Mouse (Mus musculus) embryonic facial prominence, embryonic 15.5 days (tissue): ENCODE data around the gene H6pd. TPM values are rescaled to one million over a fixed set of nuclear protein-coding genes. Genes with fewer than 3 reads are reported as not detected.

Source experiments
- ATAC-seq: fragments of 200-750 bp; cut with Nextera tagmentation; 2 replicates; pipeline ENCODE4 v1.8.0; 2017; ENCODE audit warnings: low read depth, moderate TSS enrichment; ENCODE audit not compliant: insufficient number of reproducible peaks, low FRiP score, low TSS enrichment
- H3K27ac ChIP-seq: fragments of 300-500 bp; sonication (generic); replicated peaks from 2 replicates; pipeline ENCODE4 v1.5.1; 2015; ENCODE audit warnings: mild to moderate bottlenecking, inconsistent platforms
- H3K27me3 ChIP-seq: fragments of 300-500 bp; sonication (generic); 2 replicates; pipeline ENCODE4 v1.6.1; 2015; ENCODE audit warnings: inconsistent platforms
- H3K36me3 ChIP-seq: fragments of 300-500 bp; sonication (generic); 2 replicates; pipeline ENCODE4 v1.6.1; 2015; ENCODE audit warnings: mild to moderate bottlenecking, inconsistent platforms
- H3K4me1 ChIP-seq: fragments of 300-500 bp; sonication (generic); 2 replicates; pipeline ENCODE4 v1.6.1; 2015; ENCODE audit warnings: inconsistent platforms
- H3K4me2 ChIP-seq: fragments of 300-500 bp; sonication (generic); replicated peaks from 2 replicates; pipeline ENCODE4 v1.6.1; 2015; ENCODE audit warnings: mild to moderate bottlenecking, inconsistent platforms
- H3K4me3 ChIP-seq: fragments of 300-500 bp; sonication (generic); replicated peaks from 2 replicates; pipeline ENCODE4 v1.5.1; 2015; ENCODE audit warnings: mild to moderate bottlenecking, inconsistent platforms
- H3K9ac ChIP-seq: fragments of 300-500 bp; sonication (generic); 2 replicates; pipeline ENCODE4 v1.6.1; 2015; ENCODE audit warnings: inconsistent platforms
- H3K9me3 ChIP-seq: fragments of 300-500 bp; sonication (generic); replicated peaks from 2 replicates; pipeline ENCODE4 v1.6.1; 2016; ENCODE audit warnings: inconsistent platforms
- WGBS: fragments of 180-500 bp; shearing (Covaris S2); methylation state at CpG from one replicate; pipeline ENCODE4 v1.1.7; 2015; 5-methylcytosine and 5-hydroxymethylcytosine counted together
- polyA plus RNA-seq: library from polyadenylated mRNA; unstranded; fragments of >200 nt; fragmentation: Nextera tagmentation; extraction: Ambion mirVana; gene quantifications from 2 replicates; pipeline ENCODE4 v1.2.1, GENCODE M21; 2015

The H6pd gene
- polyA plus RNA-seq, 1 experiment from 2014 or later = 12.1 TPM

GRCm38 (mm10) chr4:149965672-149966071, 43.2 kb downstream of the H6pd start:
- Histone ChIP-seq H3K27ac (no peak overlapping the region), H3K4me2 (no peak overlapping the region), H3K36me3 (no peaks in the 10 kb centered on the region), H3K4me1 (peaks cover 30% of the 10 kb centered on the region), H3K4me3 (no peak overlapping the region), H3K27me3 (no peaks in the 10 kb centered on the region), H3K9me3 (no peaks in the 10 kb centered on the region), H3K9ac (no peak overlapping the region)
- WGBS = 54% methylated on average over 6 of the region's 6 CpGs
- no peak for ATAC-seq

GRCm38 (mm10) chr4:149965242-149965641, 43.6 kb downstream of the H6pd start:
- Histone ChIP-seq H3K27ac (peak overlapping the region; percentile 44; the same call in 1 of the 2 replicates), H3K4me1 (peaks cover 30% of the 10 kb centered on the region), H3K9ac (no peak overlapping the region), H3K36me3 (no peaks in the 10 kb centered on the region), H3K9me3 (no peaks in the 10 kb centered on the region), H3K4me3 (no peak overlapping the region), H3K4me2 (no peak overlapping the region), H3K27me3 (no peaks in the 10 kb centered on the region)
- 54% methylated on average over 6 of the region's 6 CpGs for WGBS
- ATAC-seq = no peak

- H3K4me3 ChIP-seq = no peak overlapping the region
- peak overlapping the region; percentile 44; the same call in 1 of the 2 replicates for H3K27ac ChIP-seq
- H3K9me3 ChIP-seq = no peaks in the 10 kb centered on the region
- no peaks in the 10 kb centered on the region for H3K27me3 ChIP-seq
- ATAC-seq = no peak
- H3K4me2 ChIP-seq = no peak overlapping the region
- no peaks in the 10 kb centered on the region for H3K36me3 ChIP-seq
- H3K9ac ChIP-seq = no peak overlapping the region
- H3K4me1 ChIP-seq = peaks cover 30% of the 10 kb centered on the region
- 25% methylated on average over 3 of the region's 3 CpGs for WGBS
Measured at GRCm38 (mm10) chr4:149964770-149965169, 44.1 kb downstream of the H6pd start.

GRCm38 (mm10) chr4:149964285-149964684, 44.5 kb downstream of the H6pd start:
- Histone ChIP-seq H3K4me2 (no peak overlapping the region), H3K4me3 (no peak overlapping the region), H3K9ac (no peak overlapping the region), H3K4me1 (peaks cover 30% of the 10 kb centered on the region), H3K27me3 (no peaks in the 10 kb centered on the region), H3K36me3 (no peaks in the 10 kb centered on the region), H3K27ac (no peak overlapping the region), H3K9me3 (no peaks in the 10 kb centered on the region)
- no peak for ATAC-seq
- 50% methylated on average over 8 of the region's 8 CpGs for WGBS

- no peak overlapping the region for H3K4me3 ChIP-seq
- H3K4me1 ChIP-seq = peaks cover 22% of the 10 kb centered on the region
- ATAC-seq = no peak
- H3K9me3 ChIP-seq = no peaks in the 10 kb centered on the region
- H3K27me3 ChIP-seq = peaks cover 8% of the 10 kb centered on the region
- H3K27ac ChIP-seq = no peak overlapping the region
- 87% methylated on average over 7 of the region's 7 CpGs for WGBS
- no peaks in the 10 kb centered on the region for H3K36me3 ChIP-seq
- H3K9ac ChIP-seq = no peak overlapping the region
- no peak overlapping the region for H3K4me2 ChIP-seq
Measured at GRCm38 (mm10) chr4:149960391-149960790, 48.4 kb downstream of the H6pd start.

GRCm38 (mm10) chr4:149959816-149960215, 49.0 kb downstream of the H6pd start:
- WGBS = 52% methylated on average over 10 of the region's 10 CpGs

GRCm38 (mm10) chr4:149958566-149958965, 50.3 kb downstream of the H6pd start:
- Histone ChIP-seq H3K4me1 (peaks cover 15% of the 10 kb centered on the region), H3K27ac (no peak overlapping the region), H3K36me3 (no peaks in the 10 kb centered on the region), H3K9me3 (no peaks in the 10 kb centered on the region), H3K9ac (no peak overlapping the region), H3K27me3 (peaks cover 8% of the 10 kb centered on the region), H3K4me2 (no peak overlapping the region), H3K4me3 (no peak overlapping the region)
- no peak for ATAC-seq
- WGBS = 4% methylated on average over 5 of the region's 5 CpGs

More at GRCm38 (mm10) chr4:149959816-149960215, 49.0 kb downstream of the H6pd start:
- no peak overlapping the region for H3K9ac ChIP-seq
- no peak for ATAC-seq
- peaks cover 19% of the 10 kb centered on the region for H3K4me1 ChIP-seq
- H3K36me3 ChIP-seq = no peaks in the 10 kb centered on the region
- H3K27me3 ChIP-seq = peaks cover 8% of the 10 kb centered on the region
- no peak overlapping the region for H3K4me2 ChIP-seq
- no peaks in the 10 kb centered on the region for H3K9me3 ChIP-seq
- H3K27ac ChIP-seq = no peak overlapping the region
- H3K4me3 ChIP-seq = no peak overlapping the region

- H3K9me3 ChIP-seq = no peaks in the 10 kb centered on the region
- no peaks in the 10 kb centered on the region for H3K36me3 ChIP-seq
- peaks cover 32% of the 10 kb centered on the region for H3K4me1 ChIP-seq
- 46% methylated on average over 13 of the region's 13 CpGs for WGBS
- no peak overlapping the region for H3K4me3 ChIP-seq
- H3K27ac ChIP-seq = no peak overlapping the region
- H3K4me2 ChIP-seq = no peak overlapping the region
- H3K9ac ChIP-seq = no peak overlapping the region
- ATAC-seq = no peak
- H3K27me3 ChIP-seq = peaks cover 8% of the 10 kb centered on the region
Measured at GRCm38 (mm10) chr4:149956048-149956447, 52.8 kb downstream of the H6pd start.

GRCm38 (mm10) chr4:149955631-149956030, 53.2 kb downstream of the H6pd start:
- Histone ChIP-seq H3K4me2 (peak overlapping the region; percentile 92), H3K9ac (no peak overlapping the region), H3K27ac (peak overlapping the region; percentile 65; the same call in 1 of the 2 replicates), H3K4me1 (peaks cover 34% of the 10 kb centered on the region), H3K27me3 (peaks cover 8% of the 10 kb centered on the region), H3K4me3 (peak overlapping the region; percentile 67; the same call in 1 of the 2 replicates), H3K9me3 (no peaks in the 10 kb centered on the region), H3K36me3 (no peaks in the 10 kb centered on the region)
- WGBS = 12% methylated on average over 15 of the region's 15 CpGs
- ATAC-seq = no peak

- Histone ChIP-seq H3K9ac (peak within 1 kb of the TSS; percentile 75), H3K4me2 (peak within 1 kb of the TSS; percentile 92), H3K4me3 (peak within 1 kb of the TSS; percentile 67), H3K27ac (peak within 1 kb of the TSS; percentile 82), H3K4me1 (peaks cover 34% of the 10 kb centered on the region), H3K36me3 (no peaks in the 10 kb centered on the region), H3K27me3 (peaks cover 8% of the 10 kb centered on the region), H3K9me3 (no peaks in the 10 kb centered on the region)
- ATAC-seq = peak; percentile 92
- under 1% methylated on average over 46 of the region's 51 CpGs for WGBS
Measured at GRCm38 (mm10) chr4:149954893-149955439, 53.9 kb downstream of the H6pd start, which contains the start of gene Spsb1. Spsb1 (minus strand) TSS chr4:149955043.

- Histone ChIP-seq H3K4me1 (peaks cover 45% of the 10 kb centered on the region), H3K4me2 (peak overlapping the region; percentile 92), H3K4me3 (peak overlapping the region; percentile 67), H3K9me3 (no peaks in the 10 kb centered on the region), H3K27me3 (peaks cover 8% of the 10 kb centered on the region), H3K9ac (peak overlapping the region; percentile 75), H3K36me3 (no peaks in the 10 kb centered on the region), H3K27ac (peak overlapping the region; percentile 82)
- WGBS = 3% methylated on average over 32 of the region's 32 CpGs
- no peak for ATAC-seq
Measured at GRCm38 (mm10) chr4:149953621-149954481, 55.0 kb downstream of the H6pd start.
